Mouse (Mus musculus) lung, adult 18-20 months (tissue): ENCODE measurements around the gene Sestd1.
A peak's percentile ranks its signal among the peaks of the same experiment; 100 is the strongest.

Experiments used
- DNase-seq, 2 experiments: peaks; one replicate each; pipeline ENCODE4 v3.0.0; 2022; ENCODE audit warnings: mixed read lengths in 2 of 2

Sestd1 gene

GRCm38 (mm10) chr2:77270136-77270535 lies 10.3 kb downstream of the Sestd1 start:
- DNase-seq: no peak

- no peak for DNase-seq
Observed at GRCm38 (mm10) chr2:77268612-77269239, 11.7 kb downstream of the Sestd1 start.

- DNase-seq: no peak
Observed at GRCm38 (mm10) chr2:77266931-77267330, 13.5 kb downstream of the Sestd1 start.

GRCm38 (mm10) chr2:77266011-77266410 lies 14.4 kb downstream of the Sestd1 start:
- no peak for DNase-seq

GRCm38 (mm10) chr2:77265301-77265700 lies 15.1 kb downstream of the Sestd1 start:
- DNase-seq: no peak

- no peak for DNase-seq
Observed at GRCm38 (mm10) chr2:77264550-77264949, 15.8 kb downstream of the Sestd1 start.

GRCm38 (mm10) chr2:77263477-77264435 lies 16.6 kb downstream of the Sestd1 start:
- no peak for DNase-seq

- no peak for DNase-seq
Observed at GRCm38 (mm10) chr2:77260134-77260533, 20.3 kb downstream of the Sestd1 start.

GRCm38 (mm10) chr2:77253227-77253626 lies 27.2 kb downstream of the Sestd1 start:
- no peak for DNase-seq

- no peak for DNase-seq
Observed at GRCm38 (mm10) chr2:77251736-77252135, 28.7 kb downstream of the Sestd1 start.

GRCm38 (mm10) chr2:77249771-77250681 lies 30.4 kb downstream of the Sestd1 start:
- peak; percentile 54 to 56 for DNase-seq

GRCm38 (mm10) chr2:77248416-77248815 lies 32.0 kb downstream of the Sestd1 start:
- no peak for DNase-seq

GRCm38 (mm10) chr2:77247200-77247830 lies 33.1 kb downstream of the Sestd1 start:
- DNase-seq: no peak

- no peak for DNase-seq
Observed at GRCm38 (mm10) chr2:77245806-77246205, 34.6 kb downstream of the Sestd1 start.

GRCm38 (mm10) chr2:77242248-77242647 lies 38.1 kb downstream of the Sestd1 start:
- no peak for DNase-seq

GRCm38 (mm10) chr2:77238607-77239006 lies 41.8 kb downstream of the Sestd1 start:
- DNase-seq: no peak

GRCm38 (mm10) chr2:77238046-77238445 lies 42.3 kb downstream of the Sestd1 start:
- no peak for DNase-seq

GRCm38 (mm10) chr2:77236860-77237259 lies 43.5 kb downstream of the Sestd1 start:
- no peak for DNase-seq

GRCm38 (mm10) chr2:77235896-77236295 lies 44.5 kb downstream of the Sestd1 start:
- no peak for DNase-seq

- DNase-seq: no peak
Observed at GRCm38 (mm10) chr2:77232604-77233003, 47.8 kb downstream of the Sestd1 start.

GRCm38 (mm10) chr2:77220960-77221359 lies 59.4 kb downstream of the Sestd1 start:
- no peak for DNase-seq

GRCm38 (mm10) chr2:77212885-77213284 lies 67.5 kb downstream of the Sestd1 start:
- DNase-seq: no peak
